ENCODE assay signal across 26 mouse cellular contexts in the genomic region with DNA sequence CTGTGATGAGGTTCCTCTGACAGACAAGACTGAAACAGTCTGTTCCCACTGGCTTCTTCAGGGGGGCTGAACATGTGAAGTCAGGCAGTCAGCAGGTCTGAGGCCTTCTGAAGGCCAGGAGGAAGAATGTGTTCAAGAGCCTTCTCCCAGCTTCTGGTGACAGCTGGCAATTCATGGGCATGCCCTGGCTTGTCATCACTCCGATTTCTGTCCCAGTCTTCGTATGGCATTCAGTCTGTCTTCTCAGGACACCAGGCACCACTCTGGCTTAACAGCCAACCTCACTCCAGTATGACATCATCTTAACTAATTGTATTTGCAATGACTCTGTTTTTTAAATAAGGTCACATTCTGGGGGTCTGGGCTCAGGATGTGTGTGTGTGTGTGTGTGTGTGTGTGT. TPM values are rescaled to one million over a fixed set of nuclear protein-coding genes. Genes with fewer than 3 reads are reported as not detected.
DNase-seq lines count a peak whose midpoint lies in the region; ATAC-seq and TF ChIP-seq lines count a peak whose summit lies in the region.
"Had no signal": no experiment of that assay in that cellular context is flagged by ENCODE, and none has a peak within 500 bp of the region (broad histone marks: within the 10 kb centered on the region; RNA-seq: fewer than 3 reads in every experiment).

No protein-coding gene starts in this region.

- TF ChIP-seq RAD21 in CH12.LX (IDR thresholded peaks at IDR 0.05; ENCODE audit: low read depth, low read length): no peak

- peaks cover 9% of the 10 kb centered on the region; the same call in 1 of the 2 replicates for H3K4me1 ChIP-seq in heart, embryonic 15.5 days (replicated peaks)
- H3K4me1 ChIP-seq in CH12.LX (ENCODE audit: control insufficient read depth in 1 of 2, insufficient read depth in 2 of 2): peaks cover 35 to 59% of the 10 kb centered on the region in 2 experiments
- no peaks in the 10 kb centered on the region for H3K4me1 ChIP-seq in liver, embryonic 12.5 days
- H3K4me1 ChIP-seq: embryonic facial prominence, embryonic 13.5 days; forebrain, embryonic 15.5 days; liver, embryonic 13.5 days; midbrain, embryonic 12.5 days had no signal

- no peaks in the 10 kb centered on the region for H3K9me3 ChIP-seq in heart, embryonic 15.5 days (replicated peaks)
- no peaks in the 10 kb centered on the region for H3K9me3 ChIP-seq in CH12.LX (replicated peaks; ENCODE audit: low read length)
- no peaks in the 10 kb centered on the region for H3K9me3 ChIP-seq in liver, embryonic 12.5 days (replicated peaks)
- H3K9me3 ChIP-seq: embryonic facial prominence, embryonic 13.5 days; forebrain, embryonic 10.5 days; forebrain, embryonic 15.5 days; liver, embryonic 13.5 days; megakaryocyte, embryonic 14.5 days; midbrain, embryonic 12.5 days; neural tube, embryonic 13.5 days had no signal

- TF ChIP-seq EP300 in CH12.LX (IDR thresholded peaks at IDR 0.05; ENCODE audit: low read length): peak; percentile 17; the same call in 1 of the 2 replicates

- dilution Hi-C loops in CH12.LX (cut with MboI; ENCODE audit: extremely low pct_ligation_motif_present, extremely low pct_unique_long_range_greater_than_20kb, low sequenced_read_pairs): no loop called here

- 0 out of 2 replicates have a peak, but pooled peaks have one; percentile 31 for ATAC-seq in heart, embryonic 15.5 days (replicated peaks; ENCODE audit: insufficient number of reproducible peaks, insufficient read depth, low FRiP score, low read depth)
- no peak for ATAC-seq in liver, embryonic 12.5 days
- ATAC-seq: forebrain, embryonic 15.5 days; hindbrain, embryonic 16.5 days; lung, postnatal 0 days had no signal

- WGBS in heart, embryonic 15.5 days: 54% methylated on average over 2 of the region's 2 CpGs
- 64% methylated on average over 2 of the region's 2 CpGs for WGBS in liver, embryonic 12.5 days (ENCODE audit: insufficient replicate concordance)

- H3K9ac ChIP-seq in heart, embryonic 15.5 days: no peak overlapping the region
- peak overlapping the region; percentile 31; the same call in 1 of the 2 replicates for H3K9ac ChIP-seq in CH12.LX (ENCODE audit: insufficient read depth, low read depth)
- H3K9ac ChIP-seq in liver, embryonic 12.5 days: no peak overlapping the region
- H3K9ac ChIP-seq: embryonic facial prominence, embryonic 13.5 days; forebrain, embryonic 15.5 days; liver, embryonic 13.5 days; midbrain, embryonic 12.5 days; neural tube, embryonic 13.5 days had no signal

- no peak overlapping the region for H3K27ac ChIP-seq in heart, embryonic 15.5 days
- peak overlapping the region; percentile 30 for H3K27ac ChIP-seq in CH12.LX (ENCODE audit: insufficient read depth, low read depth)
- H3K27ac ChIP-seq in liver, embryonic 12.5 days: no peak overlapping the region
- H3K27ac ChIP-seq: embryonic facial prominence, embryonic 13.5 days; forebrain, embryonic 10.5 days; forebrain, embryonic 15.5 days; liver, embryonic 13.5 days; midbrain, embryonic 12.5 days; neural tube, embryonic 13.5 days had no signal

- no peak overlapping the region for H3K4me2 ChIP-seq in heart, embryonic 15.5 days
- H3K4me2 ChIP-seq in CH12.LX (ENCODE audit: insufficient read depth, low read depth, poor library complexity, severe bottlenecking): peak overlapping the region; percentile 25; the same call in 1 of the 2 replicates
- H3K4me2 ChIP-seq in liver, embryonic 12.5 days: no peak overlapping the region
- H3K4me2 ChIP-seq: embryonic facial prominence, embryonic 13.5 days; forebrain, embryonic 15.5 days; liver, embryonic 13.5 days; midbrain, embryonic 12.5 days; neural tube, embryonic 13.5 days had no signal

- no peaks in the 10 kb centered on the region for H3K27me3 ChIP-seq in heart, embryonic 15.5 days
- no peaks in the 10 kb centered on the region for H3K27me3 ChIP-seq in CH12.LX (replicated peaks)
- no peaks in the 10 kb centered on the region for H3K27me3 ChIP-seq in liver, embryonic 12.5 days (replicated peaks)
- H3K27me3 ChIP-seq: embryonic facial prominence, embryonic 13.5 days; forebrain, embryonic 15.5 days; liver, embryonic 13.5 days; megakaryocyte, embryonic 14.5 days; midbrain, embryonic 12.5 days; neural tube, embryonic 13.5 days had no signal

- peaks cover 2% of the 10 kb centered on the region; the same call in 1 of the 2 replicates for H3K79me2 ChIP-seq in CH12.LX (replicated peaks; ENCODE audit: control insufficient read depth, extremely low read depth, insufficient read depth, poor library complexity, severe bottlenecking)

- peak; percentile 50 for DNase-seq in gastrocnemius, postnatal 25 days
- no peak for DNase-seq in gastrocnemius, postnatal 4 days (ENCODE audit: low spot score in 2 of 2)
- no peak for DNase-seq in heart, adult 9 months (ENCODE audit: low spot score in 2 of 2)
- DNase-seq in CH12.LX (ENCODE audit: extremely low read depth) (no peak), ZHBTc4 (ENCODE audit: low read depth, low spot score) (peak; percentile 9)
- no peak for DNase-seq in urinary bladder, postnatal 14 days (ENCODE audit: low spot score)
- DNase-seq: adrenal gland, adult 8-10 months; cerebellum, adult 11-12 months; gastrocnemius, postnatal 14 days; kidney, adult 18-20 months; kidney, postnatal 36 days; layer of hippocampus, postnatal 36 days; left cerebral cortex, postnatal 4 days; liver, embryonic 13.5 days; lung, adult 18-20 months; lung, postnatal 4 days had no signal

- no peak for TF ChIP-seq CTCF in CH12.LX (conservative IDR thresholded peaks at IDR 0.05 in 1 of 2, IDR thresholded peaks at IDR 0.05 in 1 of 2; ENCODE audit: low read depth in 2 of 2, low read length in 2 of 2)

- in situ Hi-C loops in CH12.LX (cut with MboI; ENCODE audit: low pct_ligation_motif_present, low pct_unique_long_range_greater_than_20kb, low sequenced_read_pairs): no loop called here

- no peak for TF ChIP-seq POLR2A in CH12.LX (IDR thresholded peaks at IDR 0.05; ENCODE audit: low read depth, low read length)

- H3K4me3 ChIP-seq in heart, embryonic 15.5 days: no peak overlapping the region
- no peak overlapping the region for H3K4me3 ChIP-seq in CH12.LX (replicated peaks in 1 of 3; ENCODE audit: low read depth in 2 of 3, low read length in 2 of 3, poor library complexity in 1 of 3)
- no peak overlapping the region for H3K4me3 ChIP-seq in liver, embryonic 12.5 days
- H3K4me3 ChIP-seq: embryonic facial prominence, embryonic 13.5 days; forebrain, embryonic 10.5 days; forebrain, embryonic 15.5 days; liver, embryonic 13.5 days; midbrain, embryonic 12.5 days; neural tube, embryonic 13.5 days had no signal

- H3K36me3 ChIP-seq in heart, embryonic 15.5 days: no peaks in the 10 kb centered on the region
- H3K36me3 ChIP-seq in CH12.LX (replicated peaks in 1 of 2; ENCODE audit: control insufficient read depth in 1 of 2, insufficient read depth in 1 of 2, low read length in 1 of 2): no peaks in the 10 kb centered on the region
- H3K36me3 ChIP-seq in liver, embryonic 12.5 days: no peaks in the 10 kb centered on the region
- H3K36me3 ChIP-seq: embryonic facial prominence, embryonic 13.5 days; forebrain, embryonic 10.5 days; forebrain, embryonic 15.5 days; liver, embryonic 13.5 days; midbrain, embryonic 12.5 days; neural tube, embryonic 13.5 days had no signal

TF ChIP-seq in CH12.LX, 34 proteins besides CTCF, POLR2A, EP300 and RAD21:
- TF ChIP-seq KAT2A (IDR thresholded peaks at IDR 0.05; ENCODE audit: insufficient replicate concordance, low read length): no peak
- TF ChIP-seq USF2 (conservative IDR thresholded peaks at IDR 0.05; ENCODE audit: low read depth, low read length): no peak
- TF ChIP-seq NRF1 (IDR thresholded peaks at IDR 0.05; ENCODE audit: low read depth, low read length): no peak
- TF ChIP-seq PAX5 (IDR thresholded peaks at IDR 0.05; ENCODE audit: low read length): no peak
- TF ChIP-seq MYC (IDR thresholded peaks at IDR 0.05; ENCODE audit: low read depth, low read length): 0 out of 2 replicates have a peak, but pooled peaks have one; percentile 37
- TF ChIP-seq USF1 (IDR thresholded peaks at IDR 0.05; ENCODE audit: low read depth, low read length): no peak
- no peak for TF ChIP-seq MAX (IDR thresholded peaks at IDR 0.05; ENCODE audit: low read length)
- no peak for TF ChIP-seq ELF1 (IDR thresholded peaks at IDR 0.05; ENCODE audit: low read depth, low read length)
- no peak for TF ChIP-seq CHD2 (IDR thresholded peaks at IDR 0.05; ENCODE audit: low read length)
- TF ChIP-seq JUND (conservative IDR thresholded peaks at IDR 0.05; ENCODE audit: low read depth, low read length): no peak
- TF ChIP-seq MAZ (IDR thresholded peaks at IDR 0.05; ENCODE audit: low read depth, low read length): no peak
- no peak for TF ChIP-seq BHLHE40 (IDR thresholded peaks at IDR 0.05; ENCODE audit: low read depth, low read length)
- TF ChIP-seq SMC3 (IDR thresholded peaks at IDR 0.05; ENCODE audit: low read depth, low read length): no peak
- no peak for TF ChIP-seq MAFK (IDR thresholded peaks at IDR 0.05; ENCODE audit: insufficient replicate concordance, low read length)
- no peak for TF ChIP-seq ETS1 (conservative IDR thresholded peaks at IDR 0.05; ENCODE audit: low read depth, low read length)
- TF ChIP-seq IRF4 (IDR thresholded peaks at IDR 0.05; ENCODE audit: low read depth, low read length): 0 out of 2 replicates have a peak, but pooled peaks have one; percentile 8
- TF ChIP-seq NELFE (IDR thresholded peaks at IDR 0.05; ENCODE audit: low read depth, low read length): no peak
- TF ChIP-seq CHD1 (IDR thresholded peaks at IDR 0.05; ENCODE audit: low read depth, low read length): peak; percentile 81
- no peak for TF ChIP-seq GABPA (IDR thresholded peaks at IDR 0.05; ENCODE audit: insufficient replicate concordance, low read depth, low read length)
- no peak for TF ChIP-seq UBTF (IDR thresholded peaks at IDR 0.05; ENCODE audit: low read depth, low read length)

RNA-seq across cellular contexts. Expression of a gene that starts 25.0 kb away (rescaled TPM):
- 10 to 100 TPM; 32.0 to 41.5 TPM for total RNA-seq in gastrocnemius, postnatal 25 days (2021)
- total RNA-seq in gastrocnemius, postnatal 4 days (2021): 10 to 100 TPM; 58.4 to 64.3 TPM
- 4.8 and 5.4 TPM in 2 replicates for polyA plus RNA-seq in heart, embryonic 15.5 days (2015; fragmentation: Nextera tagmentation; extraction: Ambion mirVana)
- total RNA-seq in CH12.LX (2012; rRNA removed): 1.8 and 2.7 TPM in 2 replicates
- 0.59 and 0.77 TPM in 2 replicates for total RNA-seq in CH12.LX (2014; rRNA removed)
- 1.1 and 1.4 TPM in 2 replicates for polyA plus RNA-seq in CH12.LX (2012; ENCODE audit: insufficient read length, low read depth)
- 0.81 and 1.0 TPM in 2 replicates for polyA plus RNA-seq in liver, embryonic 12.5 days (2016; fragmentation: Nextera tagmentation; extraction: Ambion mirVana)

Comparison
In these comparisons a context has a peak if more than half of its experiments do, and no peak if none do; other contexts are left out.
1. DNase-seq: peak in gastrocnemius, postnatal 25 days (single experiment) and ZHBTc4 (single experiment); none in gastrocnemius, postnatal 4 days (0 of 2), heart, adult 9 months (0 of 2), CH12.LX (single experiment) and urinary bladder, postnatal 14 days (single experiment).
2. RNA of a gene that starts 25.0 kb away (total RNA-seq): 58.4 to 64.3 TPM in gastrocnemius, postnatal 4 days and 32.0 to 41.5 TPM in gastrocnemius, postnatal 25 days; 0.59 to 2.7 TPM in CH12.LX; every median in the first group is over 4 times any median in the second.